Mouse (Mus musculus): ENCODE measurements at regions not wholly inside any gene's neighbourhood (a gene's known extent, or its start where the extent isn't known, plus 50 kb on each side); places are given as distances from the start of the nearest gene placed in this dataset.
"Not testable (repeated sequence)": the region's sequence is repeated elsewhere in the genome, so short reads cannot be mapped to it uniquely, and the experiment has no call there.

GRCm38 (mm10) chr9:113123004-113123692 lies 584.9 kb downstream of the Pdcd6ip start:
- no peak for ATAC-seq (ENCODE audit: insufficient read depth)
- Histone ChIP-seq H3K27me3 (no peaks in the 10 kb centered on the region), H3K9ac (no peak overlapping the region), H3K9me3 (replicated peaks) (no peaks in the 10 kb centered on the region), H3K4me3 (replicated peaks) (no peak overlapping the region), H3K27ac (replicated peaks) (no peak overlapping the region), H3K36me3 (replicated peaks) (no peaks in the 10 kb centered on the region), H3K4me2 (no peak overlapping the region), H3K4me1 (replicated peaks) (no peaks in the 10 kb centered on the region)
- WGBS (ENCODE audit: insufficient replicate concordance): 62% methylated on average over 7 of the region's 7 CpGs

- no peaks in the 10 kb centered on the region for H3K9me3 ChIP-seq (replicated peaks)
- no peaks in the 10 kb centered on the region for H3K36me3 ChIP-seq (replicated peaks)
- H3K9ac ChIP-seq: no peak overlapping the region
- no peaks in the 10 kb centered on the region for H3K27me3 ChIP-seq
- H3K4me3 ChIP-seq (replicated peaks): no peak overlapping the region
- H3K4me2 ChIP-seq: no peak overlapping the region
- no peak overlapping the region for H3K27ac ChIP-seq (replicated peaks)
- no peaks in the 10 kb centered on the region for H3K4me1 ChIP-seq (replicated peaks)
- WGBS (ENCODE audit: insufficient replicate concordance): 54% methylated on average over 3 of the region's 3 CpGs
- ATAC-seq (ENCODE audit: insufficient read depth): no peak
Measured at GRCm38 (mm10) chr9:113122253-113122749, 585.8 kb downstream of the Pdcd6ip start.

GRCm38 (mm10) chr9:113120385-113120784 lies 587.7 kb downstream of the Pdcd6ip start:
- peak overlapping the region; percentile 20; the same call in 1 of the 2 replicates for H3K27ac ChIP-seq (replicated peaks)
- ATAC-seq (ENCODE audit: insufficient read depth): peak; percentile 95

GRCm38 (mm10) chr9:113119721-113120120 lies 588.3 kb downstream of the Pdcd6ip start:
- 33% methylated on average over 1 of the region's 1 CpGs for WGBS (ENCODE audit: insufficient replicate concordance)
- Histone ChIP-seq H3K27ac (replicated peaks) (peak overlapping the region; percentile 20; the same call in 1 of the 2 replicates), H3K9me3 (replicated peaks) (no peaks in the 10 kb centered on the region), H3K4me1 (replicated peaks) (no peaks in the 10 kb centered on the region), H3K4me2 (no peak overlapping the region), H3K27me3 (no peaks in the 10 kb centered on the region), H3K36me3 (replicated peaks) (no peaks in the 10 kb centered on the region), H3K4me3 (replicated peaks) (no peak overlapping the region), H3K9ac (no peak overlapping the region)
- peak; percentile 22; the same call in 1 of the 2 replicates for ATAC-seq (ENCODE audit: insufficient read depth)

More at GRCm38 (mm10) chr9:113120385-113120784, 587.7 kb downstream of the Pdcd6ip start:
- H3K27me3 ChIP-seq: no peaks in the 10 kb centered on the region
- H3K4me3 ChIP-seq (replicated peaks): no peak overlapping the region
- H3K9ac ChIP-seq: no peak overlapping the region
- H3K4me1 ChIP-seq (replicated peaks): no peaks in the 10 kb centered on the region
- H3K9me3 ChIP-seq (replicated peaks): no peaks in the 10 kb centered on the region
- H3K4me2 ChIP-seq: no peak overlapping the region
- no peaks in the 10 kb centered on the region for H3K36me3 ChIP-seq (replicated peaks)

GRCm38 (mm10) chr9:113115576-113115975 lies 592.5 kb downstream of the Pdcd6ip start:
- Histone ChIP-seq H3K36me3 (replicated peaks) (no peaks in the 10 kb centered on the region), H3K4me3 (replicated peaks) (no peak overlapping the region), H3K27me3 (no peaks in the 10 kb centered on the region), H3K9ac (no peak overlapping the region), H3K4me2 (no peak overlapping the region), H3K27ac (replicated peaks) (no peak overlapping the region), H3K9me3 (replicated peaks) (no peaks in the 10 kb centered on the region), H3K4me1 (replicated peaks) (no peaks in the 10 kb centered on the region)
- 54% methylated on average over 5 of the region's 5 CpGs for WGBS (ENCODE audit: insufficient replicate concordance)
- no peak for ATAC-seq (ENCODE audit: insufficient read depth)

GRCm38 (mm10) chr9:113112753-113113152 lies 595.3 kb downstream of the Pdcd6ip start:
- no peaks in the 10 kb centered on the region for H3K4me1 ChIP-seq (replicated peaks)
- no peaks in the 10 kb centered on the region for H3K27me3 ChIP-seq
- no peak overlapping the region for H3K4me3 ChIP-seq (replicated peaks)
- no peak overlapping the region for H3K27ac ChIP-seq (replicated peaks)
- no peaks in the 10 kb centered on the region for H3K9me3 ChIP-seq (replicated peaks)
- no peak overlapping the region for H3K9ac ChIP-seq
- ATAC-seq (ENCODE audit: insufficient read depth): no peak
- H3K4me2 ChIP-seq: no peak overlapping the region
- H3K36me3 ChIP-seq (replicated peaks): no peaks in the 10 kb centered on the region

- Histone ChIP-seq H3K9me3 (replicated peaks) (no peaks in the 10 kb centered on the region), H3K36me3 (replicated peaks) (no peaks in the 10 kb centered on the region), H3K4me2 (no peak overlapping the region), H3K27ac (replicated peaks) (no peak overlapping the region), H3K27me3 (no peaks in the 10 kb centered on the region), H3K4me1 (replicated peaks) (no peaks in the 10 kb centered on the region), H3K4me3 (replicated peaks) (no peak overlapping the region), H3K9ac (no peak overlapping the region)
- ATAC-seq (ENCODE audit: insufficient read depth): no peak
- 49% methylated on average over 1 of the region's 1 CpGs for WGBS (ENCODE audit: insufficient replicate concordance)
Measured at GRCm38 (mm10) chr9:113101733-113102132, 606.3 kb downstream of the Pdcd6ip start.

- no peaks in the 10 kb centered on the region for H3K4me1 ChIP-seq (replicated peaks)
- no peaks in the 10 kb centered on the region for H3K36me3 ChIP-seq (replicated peaks)
- WGBS (ENCODE audit: insufficient replicate concordance): 52% methylated on average over 4 of the region's 4 CpGs
- ATAC-seq (ENCODE audit: insufficient read depth): no peak
- no peak overlapping the region for H3K9ac ChIP-seq
- H3K4me2 ChIP-seq: no peak overlapping the region
- no peak overlapping the region for H3K4me3 ChIP-seq (replicated peaks)
- no peaks in the 10 kb centered on the region for H3K27me3 ChIP-seq
- no peaks in the 10 kb centered on the region for H3K9me3 ChIP-seq (replicated peaks)
- H3K27ac ChIP-seq (replicated peaks): no peak overlapping the region
Measured at GRCm38 (mm10) chr9:113100641-113101040, 607.4 kb downstream of the Pdcd6ip start.

GRCm38 (mm10) chr9:113095421-113095820 lies 612.6 kb downstream of the Pdcd6ip start:
- H3K4me1 ChIP-seq (replicated peaks); H3K9me3 ChIP-seq (replicated peaks); H3K4me3 ChIP-seq (replicated peaks); H3K36me3 ChIP-seq (replicated peaks); H3K9ac ChIP-seq; H3K4me2 ChIP-seq; H3K27ac ChIP-seq (replicated peaks); H3K27me3 ChIP-seq: not testable (repeated sequence)
- 60% methylated on average over 1 of the region's 1 CpGs for WGBS (ENCODE audit: insufficient replicate concordance)
- peak; percentile 74 for ATAC-seq (ENCODE audit: insufficient read depth)

- Histone ChIP-seq H3K27me3 (no peaks in the 10 kb centered on the region), H3K27ac (replicated peaks) (no peak overlapping the region), H3K4me2 (no peak overlapping the region), H3K4me1 (replicated peaks) (no peaks in the 10 kb centered on the region), H3K9ac (no peak overlapping the region), H3K36me3 (replicated peaks) (no peaks in the 10 kb centered on the region), H3K9me3 (replicated peaks) (no peaks in the 10 kb centered on the region), H3K4me3 (replicated peaks) (no peak overlapping the region)
- ATAC-seq (ENCODE audit: insufficient read depth): no peak
- 62% methylated on average over 13 of the region's 13 CpGs for WGBS (ENCODE audit: insufficient replicate concordance)
Measured at GRCm38 (mm10) chr9:113093863-113094390, 614.1 kb downstream of the Pdcd6ip start.

- WGBS (ENCODE audit: insufficient replicate concordance): 65% methylated on average over 5 of the region's 5 CpGs
- Histone ChIP-seq H3K4me1 (replicated peaks) (no peaks in the 10 kb centered on the region), H3K36me3 (replicated peaks) (no peaks in the 10 kb centered on the region), H3K4me2 (no peak overlapping the region), H3K9ac (no peak overlapping the region), H3K27ac (replicated peaks) (no peak overlapping the region), H3K4me3 (replicated peaks) (no peak overlapping the region), H3K9me3 (replicated peaks) (no peaks in the 10 kb centered on the region), H3K27me3 (no peaks in the 10 kb centered on the region)
- ATAC-seq (ENCODE audit: insufficient read depth): no peak
Measured at GRCm38 (mm10) chr9:113091881-113092280, 616.2 kb downstream of the Pdcd6ip start.

GRCm38 (mm10) chr9:113087786-113088185 lies 620.3 kb downstream of the Pdcd6ip start:
- ATAC-seq (ENCODE audit: insufficient read depth): no peak
- Histone ChIP-seq H3K9me3 (replicated peaks) (no peaks in the 10 kb centered on the region), H3K27me3 (no peaks in the 10 kb centered on the region), H3K36me3 (replicated peaks) (no peaks in the 10 kb centered on the region), H3K4me2 (no peak overlapping the region), H3K27ac (replicated peaks) (no peak overlapping the region), H3K4me1 (replicated peaks) (no peaks in the 10 kb centered on the region), H3K9ac (no peak overlapping the region), H3K4me3 (replicated peaks) (no peak overlapping the region)
- 66% methylated on average over 10 of the region's 10 CpGs for WGBS (ENCODE audit: insufficient replicate concordance)
